Mouse (Mus musculus): Measurements from ENCODE around the gene Ccl25. TPM values are rescaled to one million over a fixed set of nuclear protein-coding genes. Genes with fewer than 3 reads are reported as not detected.

The Ccl25 gene
- total and polyA plus RNA-seq, 3 experiments, result 4.6 to 6.0 (median 5.4) TPM

- dilution Hi-C loops (cut with MboI; ENCODE audit: extremely low pct_ligation_motif_present, extremely low pct_unique_long_range_greater_than_20kb, low sequenced_read_pairs), result no loop called here
These were observed 49.5 kb upstream of the Ccl25 start, which contains the start of gene Timm44 for GRCm38 (mm10) chr8:4275275-4276110. TSS of gene Timm44 (minus strand) at chr8:4275913.

GRCm38 (mm10) chr8:4276111-4276465 lies 48.9 kb upstream of the Ccl25 start:
- no peak for DNase-seq (ENCODE audit: extremely low read depth)
- in situ Hi-C loops (cut with MboI; ENCODE audit: low pct_ligation_motif_present, low pct_unique_long_range_greater_than_20kb, low sequenced_read_pairs), result no loop called here
- Histone ChIP-seq H3K79me2 (replicated peaks; ENCODE audit: control insufficient read depth, extremely low read depth, insufficient read depth, poor library complexity, severe bottlenecking) (peaks cover 25% of the 10 kb centered on the region), H3K4me1 (ENCODE audit: control insufficient read depth in 1 of 2, insufficient read depth in 2 of 2) (peaks cover 4 to 24% of the 10 kb centered on the region in 2 experiments; a peak in 3 of 4 replicates), H3K27ac (ENCODE audit: insufficient read depth, low read depth) (no peak overlapping the region), H3K9me3 (replicated peaks; ENCODE audit: low read length) (no peaks in the 10 kb centered on the region), H3K27me3 (replicated peaks) (no peaks in the 10 kb centered on the region), H3K4me2 (ENCODE audit: insufficient read depth, low read depth, poor library complexity, severe bottlenecking) (peak overlapping the region; percentile 51; the same call in 1 of the 2 replicates), H3K36me3 (replicated peaks in 1 of 2; ENCODE audit: control insufficient read depth in 1 of 2, insufficient read depth in 1 of 2, low read length in 1 of 2) (peaks cover 19 to 31% of the 10 kb centered on the region in 2 experiments), H3K9ac (ENCODE audit: insufficient read depth, low read depth) (peak overlapping the region; percentile 54), H3K4me3 (replicated peaks in 1 of 3; ENCODE audit: low read depth in 2 of 3, low read length in 2 of 3, poor library complexity in 1 of 3) (peak overlapping the region; percentile 89 to 99 (median 93))
- dilution Hi-C loops (cut with MboI; ENCODE audit: extremely low pct_ligation_motif_present, extremely low pct_unique_long_range_greater_than_20kb, low sequenced_read_pairs), result no loop called here
- TF ChIP-seq BHLHE40 (IDR thresholded peaks at IDR 0.05; ENCODE audit: low read depth, low read length) (no peak), MAZ (IDR thresholded peaks at IDR 0.05; ENCODE audit: low read depth, low read length) (no peak), JUN (IDR thresholded peaks at IDR 0.05; ENCODE audit: insufficient read depth, low read depth, low read length) (no peak), TCF12 (IDR thresholded peaks at IDR 0.05; ENCODE audit: low read depth, low read length) (no peak), GABPA (IDR thresholded peaks at IDR 0.05; ENCODE audit: insufficient replicate concordance, low read depth, low read length) (no peak), E2F4 (IDR thresholded peaks at IDR 0.05; ENCODE audit: insufficient replicate concordance, low read depth, low read length) (no peak), CTCF (conservative IDR thresholded peaks at IDR 0.05 in 1 of 2, IDR thresholded peaks at IDR 0.05 in 1 of 2; ENCODE audit: low read depth in 2 of 2, low read length in 2 of 2) (no peak), MEF2A (IDR thresholded peaks at IDR 0.05; ENCODE audit: borderline replicate concordance, low read depth, low read length) (peak; percentile 0; the same call in 1 of the 2 replicates), TBP (conservative IDR thresholded peaks at IDR 0.05; ENCODE audit: low read depth, low read length) (no peak), RAD21 (IDR thresholded peaks at IDR 0.05; ENCODE audit: low read depth, low read length) (no peak), SIN3A (IDR thresholded peaks at IDR 0.05; ENCODE audit: low read length) (no peak), MYC (IDR thresholded peaks at IDR 0.05; ENCODE audit: low read depth, low read length) (0 out of 2 replicates have a peak, but pooled peaks have one; percentile 6), USF2 (conservative IDR thresholded peaks at IDR 0.05; ENCODE audit: low read depth, low read length) (no peak; the same call in 1 of the 2 replicates), HCFC1 (IDR thresholded peaks at IDR 0.05; ENCODE audit: low read depth, low read length) (no peak), POLR2A (IDR thresholded peaks at IDR 0.05; ENCODE audit: low read depth, low read length) (no peak), JUND (conservative IDR thresholded peaks at IDR 0.05; ENCODE audit: low read depth, low read length) (no peak), SMC3 (IDR thresholded peaks at IDR 0.05; ENCODE audit: low read depth, low read length) (no peak), ZC3H11A (IDR thresholded peaks at IDR 0.05; ENCODE audit: low read depth, low read length) (no peak), ELF1 (IDR thresholded peaks at IDR 0.05; ENCODE audit: low read depth, low read length) (no peak)

More at GRCm38 (mm10) chr8:4275275-4276110, 49.5 kb upstream of the Ccl25 start, which contains the start of gene Timm44:
- Histone ChIP-seq H3K9me3 (replicated peaks; ENCODE audit: low read length) (no peaks in the 10 kb centered on the region), H3K4me3 (replicated peaks in 1 of 3; ENCODE audit: low read depth in 2 of 3, low read length in 2 of 3, poor library complexity in 1 of 3) (peak within 1 kb of the TSS; percentile 89 to 99 (median 93)), H3K4me2 (ENCODE audit: insufficient read depth, low read depth, poor library complexity, severe bottlenecking) (peak within 1 kb of the TSS; percentile 99), H3K27me3 (replicated peaks) (no peaks in the 10 kb centered on the region), H3K9ac (ENCODE audit: insufficient read depth, low read depth) (peak within 1 kb of the TSS; percentile 85), H3K36me3 (replicated peaks in 1 of 2; ENCODE audit: control insufficient read depth in 1 of 2, insufficient read depth in 1 of 2, low read length in 1 of 2) (peaks cover 22 to 35% of the 10 kb centered on the region in 2 experiments), H3K4me1 (ENCODE audit: control insufficient read depth in 1 of 2, insufficient read depth in 2 of 2) (peaks cover 4 to 24% of the 10 kb centered on the region in 2 experiments; a peak in 3 of 4 replicates), H3K27ac (ENCODE audit: insufficient read depth, low read depth) (peak within 1 kb of the TSS; percentile 21), H3K79me2 (replicated peaks; ENCODE audit: control insufficient read depth, extremely low read depth, insufficient read depth, poor library complexity, severe bottlenecking) (peaks cover 25% of the 10 kb centered on the region)
- DNase-seq (ENCODE audit: extremely low read depth), result peak; percentile 96
- peak; percentile 63 for TF ChIP-seq IRF4 (IDR thresholded peaks at IDR 0.05; ENCODE audit: low read depth, low read length)
- peak; percentile 64; the same call in 1 of the 2 replicates for TF ChIP-seq MEF2A (IDR thresholded peaks at IDR 0.05; ENCODE audit: borderline replicate concordance, low read depth, low read length)
- peak; percentile 79 for TF ChIP-seq USF1 (IDR thresholded peaks at IDR 0.05; ENCODE audit: low read depth, low read length)
- TF ChIP-seq POLR2A (IDR thresholded peaks at IDR 0.05; ENCODE audit: low read depth, low read length), result peak; percentile 94
- TF ChIP-seq ETS1 (conservative IDR thresholded peaks at IDR 0.05; ENCODE audit: low read depth, low read length), result peak; percentile 36; the same call in 1 of the 2 replicates
- peak; percentile 94 for TF ChIP-seq TCF12 (IDR thresholded peaks at IDR 0.05; ENCODE audit: low read depth, low read length)
- no peak; the same call in 1 of the 2 replicates for TF ChIP-seq MYC (IDR thresholded peaks at IDR 0.05; ENCODE audit: low read depth, low read length)
- peak; percentile 80 for TF ChIP-seq ELF1 (IDR thresholded peaks at IDR 0.05; ENCODE audit: low read depth, low read length)
- TF ChIP-seq MAX (IDR thresholded peaks at IDR 0.05; ENCODE audit: low read length), result peak; percentile 81
- TF ChIP-seq MXI1 (IDR thresholded peaks at IDR 0.05; ENCODE audit: low read depth, low read length), result peak; percentile 79; the same call in 1 of the 2 replicates
- TF ChIP-seq SIN3A (IDR thresholded peaks at IDR 0.05; ENCODE audit: low read length), result peak; percentile 83
- peak; percentile 79 for TF ChIP-seq NELFE (IDR thresholded peaks at IDR 0.05; ENCODE audit: low read depth, low read length)
- peak; percentile 93 for TF ChIP-seq HCFC1 (IDR thresholded peaks at IDR 0.05; ENCODE audit: low read depth, low read length)
- peak; percentile 69; the same call in 1 of the 2 replicates for TF ChIP-seq POLR2AphosphoS2 (IDR thresholded peaks at IDR 0.05; ENCODE audit: low read depth, low read length)
- 0 out of 2 replicates have a peak, but pooled peaks have one; percentile 54 for TF ChIP-seq UBTF (IDR thresholded peaks at IDR 0.05; ENCODE audit: low read depth, low read length)
- peak; percentile 81; the same call in 1 of the 2 replicates for TF ChIP-seq KAT2A (IDR thresholded peaks at IDR 0.05; ENCODE audit: insufficient replicate concordance, low read length)
- peak; percentile 67 for TF ChIP-seq USF2 (conservative IDR thresholded peaks at IDR 0.05; ENCODE audit: low read depth, low read length)
- TF ChIP-seq PAX5 (IDR thresholded peaks at IDR 0.05; ENCODE audit: low read length), result no peak
- TF ChIP-seq CTCF (conservative IDR thresholded peaks at IDR 0.05 in 1 of 2, IDR thresholded peaks at IDR 0.05 in 1 of 2; ENCODE audit: low read depth in 2 of 2, low read length in 2 of 2), result no peak
- no peak for TF ChIP-seq ZNF384 (IDR thresholded peaks at IDR 0.05; ENCODE audit: low read depth, low read length)
- TF ChIP-seq MAZ (IDR thresholded peaks at IDR 0.05; ENCODE audit: low read depth, low read length), result peak; percentile 99
- TF ChIP-seq RCOR1 (conservative IDR thresholded peaks at IDR 0.05; ENCODE audit: low read depth, low read length), result no peak
- TF ChIP-seq CHD2 (IDR thresholded peaks at IDR 0.05; ENCODE audit: low read length), result peak; percentile 35; the same call in 1 of the 2 replicates
- TF ChIP-seq NRF1 (IDR thresholded peaks at IDR 0.05; ENCODE audit: low read depth, low read length), result peak; percentile 69
- TF ChIP-seq GABPA (IDR thresholded peaks at IDR 0.05; ENCODE audit: insufficient replicate concordance, low read depth, low read length), result peak; percentile 42; the same call in 1 of the 2 replicates
- no peak for TF ChIP-seq SMC3 (IDR thresholded peaks at IDR 0.05; ENCODE audit: low read depth, low read length)
- peak; percentile 76 for TF ChIP-seq TBP (conservative IDR thresholded peaks at IDR 0.05; ENCODE audit: low read depth, low read length)
- no peak for TF ChIP-seq JUN (IDR thresholded peaks at IDR 0.05; ENCODE audit: insufficient read depth, low read depth, low read length)
- peak; percentile 28; the same call in 1 of the 2 replicates for TF ChIP-seq ZMIZ1 (IDR thresholded peaks at IDR 0.05; ENCODE audit: low read depth, low read length)
- in situ Hi-C loops (cut with MboI; ENCODE audit: low pct_ligation_motif_present, low pct_unique_long_range_greater_than_20kb, low sequenced_read_pairs), result no loop called here
